Mouse (Mus musculus): ENCODE measurements at regions not wholly inside any gene's neighbourhood (a gene's known extent, or its start where the extent isn't known, plus 50 kb on each side); places are given as distances from the start of the nearest gene placed in this dataset.

GRCm38 (mm10) chr1:186493664-186494410 lies 212.0 kb downstream of the Tgfb2 start:
- no peaks in the 10 kb centered on the region for H3K27me3 ChIP-seq (ENCODE audit: control insufficient read depth, insufficient read depth, low read length)
- ATAC-seq (ENCODE audit: low FRiP score) (no peak), DNase-seq (ENCODE audit: low spot score) (no peak)
- no peak overlapping the region for H3K4me2 ChIP-seq (replicated peaks)
- no peak overlapping the region for H3K9ac ChIP-seq
- H3K4me3 ChIP-seq (replicated peaks; ENCODE audit: low read length) = no peak overlapping the region
- no peak overlapping the region for H3K27ac ChIP-seq
- 84% methylated on average over 14 of the region's 14 CpGs for WGBS
- no peaks in the 10 kb centered on the region for H3K9me3 ChIP-seq (ENCODE audit: control insufficient read depth, low read length)
- no peaks in the 10 kb centered on the region for H3K4me1 ChIP-seq (replicated peaks; ENCODE audit: control insufficient read depth, insufficient read depth, low read length)
- no peaks in the 10 kb centered on the region for H3K36me3 ChIP-seq (replicated peaks; ENCODE audit: control insufficient read depth, insufficient read depth)

- no peak for DNase-seq (ENCODE audit: low spot score)
- Histone ChIP-seq H3K4me3 (replicated peaks; ENCODE audit: low read length) (no peak overlapping the region), H3K9ac (no peak overlapping the region), H3K27me3 (ENCODE audit: control insufficient read depth, insufficient read depth, low read length) (no peaks in the 10 kb centered on the region), H3K4me1 (replicated peaks; ENCODE audit: control insufficient read depth, insufficient read depth, low read length) (no peaks in the 10 kb centered on the region), H3K36me3 (replicated peaks; ENCODE audit: control insufficient read depth, insufficient read depth) (no peaks in the 10 kb centered on the region), H3K9me3 (ENCODE audit: control insufficient read depth, low read length) (no peaks in the 10 kb centered on the region), H3K27ac (no peak overlapping the region), H3K4me2 (replicated peaks) (no peak overlapping the region)
- 81% methylated on average over 8 of the region's 8 CpGs for WGBS
- ATAC-seq (ENCODE audit: low FRiP score) = no peak
Observed at GRCm38 (mm10) chr1:186482177-186482576, 223.6 kb downstream of the Tgfb2 start.

DNA sequence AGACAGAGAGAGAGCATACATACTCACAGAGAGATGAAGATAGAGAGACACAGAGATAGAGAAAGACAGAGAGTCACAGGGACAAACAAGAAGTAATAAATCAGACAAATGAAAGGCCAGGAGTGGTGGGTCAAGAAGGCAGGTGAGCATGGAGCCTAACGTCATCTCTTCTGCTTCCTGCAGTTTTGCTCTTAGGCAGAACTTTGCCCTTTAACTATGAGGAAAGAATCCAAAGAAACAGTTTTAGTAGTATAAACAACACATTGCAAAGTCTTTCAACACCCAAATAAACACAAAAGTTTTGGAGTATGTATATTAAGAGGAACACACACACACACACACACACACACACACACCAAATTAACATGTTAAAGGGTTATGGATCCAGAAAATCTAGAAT lies 225.8 kb downstream of the Tgfb2 start:
- DNase-seq (ENCODE audit: low spot score) = no peak
- Histone ChIP-seq H3K9ac (no peak overlapping the region), H3K27me3 (ENCODE audit: control insufficient read depth, insufficient read depth, low read length) (no peaks in the 10 kb centered on the region), H3K9me3 (ENCODE audit: control insufficient read depth, low read length) (no peaks in the 10 kb centered on the region), H3K4me1 (replicated peaks; ENCODE audit: control insufficient read depth, insufficient read depth, low read length) (peaks cover under 1% of the 10 kb centered on the region; the same call in 1 of the 2 replicates), H3K4me3 (replicated peaks; ENCODE audit: low read length) (no peak overlapping the region), H3K36me3 (replicated peaks; ENCODE audit: control insufficient read depth, insufficient read depth) (no peaks in the 10 kb centered on the region), H3K4me2 (replicated peaks) (no peak overlapping the region), H3K27ac (no peak overlapping the region)
- 64% methylated on average over 1 of the region's 1 CpGs for WGBS
- ATAC-seq (ENCODE audit: low FRiP score) = no peak

GRCm38 (mm10) chr1:186478428-186479238 lies 227.2 kb downstream of the Tgfb2 start:
- Histone ChIP-seq H3K36me3 (replicated peaks; ENCODE audit: control insufficient read depth, insufficient read depth) (no peaks in the 10 kb centered on the region), H3K27ac (no peak overlapping the region), H3K4me2 (replicated peaks) (no peak overlapping the region), H3K9me3 (ENCODE audit: control insufficient read depth, low read length) (no peaks in the 10 kb centered on the region), H3K9ac (no peak overlapping the region), H3K4me3 (replicated peaks; ENCODE audit: low read length) (no peak overlapping the region), H3K4me1 (replicated peaks; ENCODE audit: control insufficient read depth, insufficient read depth, low read length) (peaks cover 8% of the 10 kb centered on the region; the same call in 1 of the 2 replicates), H3K27me3 (ENCODE audit: control insufficient read depth, insufficient read depth, low read length) (no peaks in the 10 kb centered on the region)
- no peak for DNase-seq (ENCODE audit: low spot score)
- ATAC-seq (ENCODE audit: low FRiP score) = no peak
- WGBS = 72% methylated on average over 8 of the region's 8 CpGs

- no peaks in the 10 kb centered on the region for H3K36me3 ChIP-seq (replicated peaks; ENCODE audit: control insufficient read depth, insufficient read depth)
- 16% methylated on average over 2 of the region's 2 CpGs for WGBS
- no peak overlapping the region for H3K4me2 ChIP-seq (replicated peaks)
- no peak overlapping the region for H3K4me3 ChIP-seq (replicated peaks; ENCODE audit: low read length)
- no peaks in the 10 kb centered on the region for H3K9me3 ChIP-seq (ENCODE audit: control insufficient read depth, low read length)
- DNase-seq (ENCODE audit: low spot score) = peak; percentile 91
- ATAC-seq (ENCODE audit: low FRiP score) = peak; percentile 43; the same call in 1 of the 2 replicates
- peaks cover 8% of the 10 kb centered on the region; the same call in 1 of the 2 replicates for H3K4me1 ChIP-seq (replicated peaks; ENCODE audit: control insufficient read depth, insufficient read depth, low read length)
- H3K27me3 ChIP-seq (ENCODE audit: control insufficient read depth, insufficient read depth, low read length) = no peaks in the 10 kb centered on the region
- H3K9ac ChIP-seq = no peak overlapping the region
- peak overlapping the region; percentile 56; the same call in 1 of the 2 replicates for H3K27ac ChIP-seq
Observed at GRCm38 (mm10) chr1:186474844-186475243, 230.9 kb downstream of the Tgfb2 start.

GRCm38 (mm10) chr1:186474385-186474784 lies 231.4 kb downstream of the Tgfb2 start:
- H3K9ac ChIP-seq = no peak overlapping the region
- DNase-seq (ENCODE audit: low spot score) (no peak), ATAC-seq (ENCODE audit: low FRiP score) (no peak)
- no peaks in the 10 kb centered on the region for H3K36me3 ChIP-seq (replicated peaks; ENCODE audit: control insufficient read depth, insufficient read depth)
- no peaks in the 10 kb centered on the region for H3K27me3 ChIP-seq (ENCODE audit: control insufficient read depth, insufficient read depth, low read length)
- 48% methylated on average over 1 of the region's 1 CpGs for WGBS
- H3K4me3 ChIP-seq (replicated peaks; ENCODE audit: low read length) = no peak overlapping the region
- peak overlapping the region; percentile 56; the same call in 1 of the 2 replicates for H3K27ac ChIP-seq
- peaks cover 8% of the 10 kb centered on the region; the same call in 1 of the 2 replicates for H3K4me1 ChIP-seq (replicated peaks; ENCODE audit: control insufficient read depth, insufficient read depth, low read length)
- no peaks in the 10 kb centered on the region for H3K9me3 ChIP-seq (ENCODE audit: control insufficient read depth, low read length)
- no peak overlapping the region for H3K4me2 ChIP-seq (replicated peaks)

- DNase-seq (ENCODE audit: low spot score) = no peak
- Histone ChIP-seq H3K4me3 (replicated peaks; ENCODE audit: low read length) (no peak overlapping the region), H3K27ac (no peak overlapping the region), H3K9me3 (ENCODE audit: control insufficient read depth, low read length) (no peaks in the 10 kb centered on the region), H3K27me3 (ENCODE audit: control insufficient read depth, insufficient read depth, low read length) (no peaks in the 10 kb centered on the region), H3K36me3 (replicated peaks; ENCODE audit: control insufficient read depth, insufficient read depth) (no peaks in the 10 kb centered on the region), H3K4me1 (replicated peaks; ENCODE audit: control insufficient read depth, insufficient read depth, low read length) (peaks cover 8% of the 10 kb centered on the region; the same call in 1 of the 2 replicates), H3K4me2 (replicated peaks) (no peak overlapping the region), H3K9ac (no peak overlapping the region)
- no peak for ATAC-seq (ENCODE audit: low FRiP score)
- 88% methylated on average over 10 of the region's 10 CpGs for WGBS
Observed at GRCm38 (mm10) chr1:186472955-186473354, 232.8 kb downstream of the Tgfb2 start.

- WGBS = 96% methylated on average over 5 of the region's 5 CpGs
- Histone ChIP-seq H3K4me2 (replicated peaks) (no peak overlapping the region), H3K9me3 (ENCODE audit: control insufficient read depth, low read length) (no peaks in the 10 kb centered on the region), H3K4me1 (replicated peaks; ENCODE audit: control insufficient read depth, insufficient read depth, low read length) (no peaks in the 10 kb centered on the region), H3K4me3 (replicated peaks; ENCODE audit: low read length) (no peak overlapping the region), H3K27me3 (ENCODE audit: control insufficient read depth, insufficient read depth, low read length) (no peaks in the 10 kb centered on the region), H3K36me3 (replicated peaks; ENCODE audit: control insufficient read depth, insufficient read depth) (no peaks in the 10 kb centered on the region), H3K27ac (no peak overlapping the region), H3K9ac (no peak overlapping the region)
- DNase-seq (ENCODE audit: low spot score) (no peak), ATAC-seq (ENCODE audit: low FRiP score) (no peak)
Observed at GRCm38 (mm10) chr1:186465526-186465925, 240.3 kb downstream of the Tgfb2 start.

- WGBS = 90% methylated on average over 10 of the region's 10 CpGs
- no peak for DNase-seq (ENCODE audit: low spot score)
- Histone ChIP-seq H3K4me3 (replicated peaks; ENCODE audit: low read length) (no peak overlapping the region), H3K4me1 (replicated peaks; ENCODE audit: control insufficient read depth, insufficient read depth, low read length) (no peaks in the 10 kb centered on the region), H3K27me3 (ENCODE audit: control insufficient read depth, insufficient read depth, low read length) (no peaks in the 10 kb centered on the region), H3K4me2 (replicated peaks) (no peak overlapping the region), H3K9ac (no peak overlapping the region), H3K9me3 (ENCODE audit: control insufficient read depth, low read length) (no peaks in the 10 kb centered on the region), H3K36me3 (replicated peaks; ENCODE audit: control insufficient read depth, insufficient read depth) (no peaks in the 10 kb centered on the region), H3K27ac (no peak overlapping the region)
- no peak for ATAC-seq (ENCODE audit: low FRiP score)
Observed at GRCm38 (mm10) chr1:186460742-186461141, 245.0 kb downstream of the Tgfb2 start.
